Mouse (Mus musculus) monocyte, adult 2 months (primary cell): ENCODE results near the gene Shisa8.
A peak's percentile ranks its signal among the peaks of the same experiment; 100 is the strongest.

ENCODE experiments used
- DNase-seq, 2 experiments: peaks; one replicate each; pipeline ENCODE4 v3.0.0; 2022; ENCODE audit warnings: low spot score in 2 of 2, low read depth in 1 of 2

Shisa8 gene

DNA sequence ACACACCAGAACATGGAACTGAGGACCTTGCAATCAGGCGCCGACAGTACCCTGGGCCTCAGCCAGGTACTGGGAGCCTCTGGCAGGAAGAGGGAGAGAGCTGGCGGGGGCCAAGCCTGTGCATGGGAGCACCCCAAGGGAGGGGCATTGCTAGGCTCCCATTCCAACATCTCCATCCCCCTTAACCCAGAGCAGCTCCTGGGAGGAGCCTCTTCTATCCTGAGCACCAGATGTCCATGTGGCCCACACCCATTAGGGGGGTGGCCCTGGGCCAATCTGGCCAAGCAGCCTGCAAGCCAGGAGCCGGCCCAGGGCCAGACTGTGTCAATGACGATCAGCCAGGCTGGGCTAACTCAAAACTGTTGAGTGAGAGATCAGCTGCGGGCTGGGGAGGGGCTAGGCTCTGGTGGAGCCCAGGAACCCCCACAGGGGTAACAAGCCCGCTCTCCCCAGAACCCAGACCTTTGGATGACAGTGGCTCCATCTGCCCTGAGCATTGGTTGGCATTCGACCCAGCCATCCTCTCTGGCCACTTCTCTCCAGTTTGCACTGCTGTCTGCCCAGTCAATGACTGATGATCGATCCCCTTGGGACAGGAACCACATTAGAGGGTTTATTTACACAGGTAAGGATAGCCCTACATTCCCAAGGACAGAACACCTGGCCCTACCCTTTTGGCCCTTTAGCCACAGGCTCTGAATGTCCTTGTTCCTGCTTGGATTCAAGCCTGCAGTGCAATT is 6.1 kb downstream of the Shisa8 start:
- no peak for DNase-seq

DNA sequence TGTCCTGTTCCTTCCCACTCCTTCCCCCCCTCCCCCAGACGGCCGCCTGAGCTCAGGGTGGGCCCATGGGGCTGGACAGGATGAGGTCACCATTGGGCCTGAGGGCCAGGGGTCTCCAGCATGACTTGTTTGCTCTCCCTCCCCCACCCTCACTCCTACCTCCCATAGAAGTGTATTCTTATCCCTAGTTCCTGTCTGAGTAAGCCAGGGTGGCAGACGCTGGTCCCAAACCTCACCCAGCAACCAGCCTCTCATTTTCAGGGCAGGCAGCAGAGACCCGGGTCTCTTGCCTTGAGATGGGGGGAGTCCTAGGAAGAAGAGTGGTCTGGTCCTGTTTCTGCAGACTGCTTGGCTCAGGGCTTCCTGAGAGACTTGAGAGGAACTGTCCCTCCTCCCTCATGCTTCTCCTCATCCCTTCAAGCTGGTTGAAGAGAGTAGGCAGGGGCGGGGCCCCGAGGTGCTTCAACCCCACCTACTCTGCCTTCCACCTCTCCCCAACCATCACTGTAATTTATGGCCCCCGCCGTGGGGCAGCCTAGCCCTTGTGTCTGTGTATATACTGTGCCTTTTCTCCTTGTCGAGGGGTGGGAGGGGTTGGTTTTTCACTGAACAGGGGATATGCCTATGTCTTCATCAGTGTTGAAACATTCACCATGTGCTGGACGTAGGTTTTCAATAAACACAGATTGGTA is 7.8 kb downstream of the Shisa8 start:
- no peak for DNase-seq

DNA sequence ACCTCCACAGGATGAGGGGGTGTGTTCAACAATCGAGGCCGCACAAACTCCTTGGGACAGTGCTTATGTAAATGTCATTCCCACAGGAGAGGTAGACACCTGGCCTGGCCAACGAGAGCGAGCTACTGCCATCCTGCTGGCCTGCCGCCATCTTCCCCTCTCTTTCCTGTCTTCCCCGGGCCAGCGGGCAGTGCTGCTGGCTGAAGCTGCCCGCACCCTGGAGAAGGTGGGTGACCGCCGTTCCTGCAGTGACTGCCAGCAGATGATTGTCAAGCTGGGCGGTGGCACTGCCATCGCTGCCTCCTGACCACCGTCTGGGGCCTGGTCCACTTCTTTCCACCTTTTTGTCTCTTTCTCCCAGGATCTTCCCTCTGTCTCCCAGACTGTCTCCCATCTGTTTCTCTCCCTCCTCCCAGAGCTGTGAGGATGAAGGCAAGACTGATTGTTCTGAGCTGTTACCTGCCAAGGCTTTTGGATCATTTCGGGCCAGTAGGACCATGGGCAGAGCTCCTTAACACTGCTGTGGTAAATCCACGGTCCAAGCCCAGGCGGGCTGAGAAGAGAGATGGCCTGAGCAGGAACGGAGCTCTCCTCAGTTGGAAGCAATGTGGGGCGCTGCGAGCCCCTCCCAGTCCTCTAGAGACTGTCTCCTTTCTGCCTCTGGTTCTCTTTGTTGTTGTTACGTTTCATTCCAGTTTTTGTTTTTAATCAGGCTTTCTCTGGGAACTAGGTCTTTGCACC is 8.8 kb downstream of the Shisa8 start:
- DNase-seq = no peak

DNA sequence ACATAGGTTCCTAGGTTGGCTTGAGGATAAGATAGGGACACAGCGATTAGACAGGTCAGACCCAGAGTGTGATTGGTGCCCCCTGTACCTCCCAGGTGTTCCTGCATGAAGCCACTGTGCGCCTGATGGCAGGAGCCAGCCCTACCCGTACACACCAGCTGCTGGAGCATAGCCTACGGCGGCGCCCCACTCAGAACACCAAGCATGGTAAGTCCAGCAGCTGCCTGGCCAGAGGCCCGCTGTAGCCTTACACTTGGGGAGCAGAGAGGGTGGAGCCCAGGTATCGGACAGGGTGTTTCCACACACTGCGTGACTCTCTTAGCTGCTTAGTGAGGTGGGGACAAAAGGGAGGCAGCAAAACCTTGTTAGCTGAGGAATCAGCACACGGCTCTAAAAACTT is 9.5 kb downstream of the Shisa8 start:
- DNase-seq = no peak

DNA sequence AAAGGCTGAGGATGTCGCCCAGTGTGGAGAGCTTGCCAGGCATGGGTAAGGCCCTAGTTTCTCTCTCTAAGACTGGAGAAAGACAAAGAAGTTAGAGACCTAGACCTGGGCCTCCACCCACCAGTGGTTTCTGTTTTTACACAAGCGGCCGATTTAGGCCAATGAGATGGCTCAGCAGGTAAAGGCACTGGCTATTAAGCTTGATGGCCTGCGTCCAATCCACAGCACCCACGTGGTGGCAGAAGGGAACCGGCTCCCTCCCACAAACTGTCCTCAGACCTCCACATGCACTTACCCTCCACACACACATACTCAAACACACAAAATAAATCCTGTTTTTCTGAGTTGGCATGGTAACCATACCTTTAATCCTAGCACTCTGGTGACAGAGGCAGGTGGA is 10.5 kb downstream of the Shisa8 start:
- DNase-seq = no peak

DNA sequence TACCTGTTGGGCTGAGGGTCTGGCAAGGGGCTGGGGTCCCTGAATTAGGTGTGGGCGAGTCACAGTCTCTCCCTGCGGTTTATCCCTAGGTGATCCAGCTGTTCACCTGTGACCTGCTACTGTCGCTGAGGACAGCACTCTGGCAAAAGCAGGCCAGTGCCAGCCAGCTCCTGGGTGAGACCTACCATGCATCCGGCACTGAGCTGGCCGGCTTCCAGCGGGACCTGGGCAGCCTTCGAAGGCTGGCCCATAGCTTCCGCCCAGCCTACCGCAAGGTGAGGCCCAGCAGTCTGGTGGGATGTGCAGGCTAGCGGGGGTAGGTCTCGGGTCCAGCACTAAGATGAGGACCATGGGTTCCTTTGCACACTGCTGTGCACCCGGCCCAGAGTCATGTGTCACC is 13.1 kb downstream of the Shisa8 start:
- no peak for DNase-seq

DNA sequence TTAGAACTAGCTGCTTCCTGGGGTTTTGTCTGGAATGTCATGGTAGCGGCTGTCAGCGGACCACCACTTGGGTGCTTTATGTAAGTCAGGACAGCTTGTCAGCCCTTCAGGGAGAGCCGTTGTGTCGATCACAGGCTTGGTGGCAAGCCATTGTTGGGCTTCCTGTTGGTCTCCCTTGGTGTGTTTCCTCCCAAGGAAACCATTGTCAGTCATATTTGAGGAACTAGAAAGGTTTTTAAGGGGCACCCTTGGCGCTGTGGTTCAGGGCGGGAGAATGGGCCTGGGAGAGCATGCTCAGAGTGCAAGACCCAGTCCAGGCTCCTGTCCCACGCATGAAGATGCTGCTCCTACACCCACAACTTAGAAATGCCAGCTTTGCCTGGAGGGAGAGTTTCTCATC is 14.3 kb downstream of the Shisa8 start:
- DNase-seq = no peak

DNA sequence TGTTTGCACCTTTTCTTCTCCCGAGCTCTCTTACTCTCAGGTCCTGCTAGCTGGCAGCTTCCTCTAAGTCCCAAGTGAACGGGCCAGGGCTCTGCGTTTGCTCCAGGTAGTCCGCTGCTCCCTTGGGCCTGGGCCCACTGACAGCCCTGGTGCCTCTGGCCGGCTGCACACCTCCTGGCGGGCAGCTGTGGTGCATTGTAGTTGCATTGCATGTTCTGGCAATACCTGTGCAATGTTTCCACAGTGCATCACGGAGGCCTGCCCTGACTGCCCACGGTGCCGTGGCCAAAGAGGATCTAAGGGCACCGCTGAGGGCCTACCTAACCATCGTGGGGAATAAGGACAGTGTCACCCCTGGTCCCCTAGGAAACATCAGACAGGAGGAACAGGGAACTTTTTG is 14.7 kb downstream of the Shisa8 start:
- DNase-seq = no peak

DNA sequence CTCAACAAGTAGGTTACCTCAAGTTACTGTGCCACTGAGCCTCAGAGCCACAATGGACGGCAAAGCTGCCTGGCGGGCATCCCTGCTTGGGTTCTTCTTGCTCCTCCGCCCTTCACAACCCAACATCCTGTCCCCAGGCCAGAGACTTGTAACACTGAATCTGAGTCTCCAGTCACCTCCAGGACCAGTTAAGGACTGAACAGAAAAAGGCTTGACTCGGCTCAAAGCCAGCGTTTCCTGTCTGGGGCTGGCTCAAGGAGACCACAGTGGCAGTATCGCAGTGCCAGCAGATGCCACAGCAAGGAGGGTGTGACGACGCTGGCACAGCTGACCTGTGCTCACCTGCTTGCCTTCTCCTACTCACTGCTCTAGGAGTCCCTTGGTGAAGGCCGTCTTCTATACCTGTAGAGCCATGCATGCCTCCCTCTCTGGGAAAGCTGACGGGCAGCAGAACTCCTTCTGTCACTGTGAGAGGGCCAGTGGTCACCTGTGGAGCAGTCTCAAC is 15.3 kb downstream of the Shisa8 start:
- DNase-seq = no peak

DNA sequence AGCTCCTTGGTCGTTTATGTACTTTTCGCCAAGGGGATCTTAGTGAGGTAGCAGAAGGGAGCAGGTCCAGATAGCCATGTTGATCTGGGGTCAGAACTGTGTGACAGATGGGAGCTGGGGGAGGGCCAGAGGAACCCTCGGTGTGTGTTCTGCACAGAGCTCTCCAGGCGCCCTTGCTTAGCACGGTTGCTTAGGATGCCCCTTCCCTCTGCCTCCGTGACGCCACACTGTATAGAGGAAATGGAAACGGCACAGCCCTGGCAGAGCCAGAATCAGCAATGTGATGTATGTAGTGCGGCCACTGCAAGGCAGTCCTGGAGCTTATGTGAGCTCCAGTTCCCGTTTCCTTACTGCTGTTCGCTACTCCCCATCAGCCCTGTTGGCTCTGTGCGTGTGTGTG is 16.3 kb downstream of the Shisa8 start:
- DNase-seq = peak in 1 of 2 experiments; percentile 32

DNA sequence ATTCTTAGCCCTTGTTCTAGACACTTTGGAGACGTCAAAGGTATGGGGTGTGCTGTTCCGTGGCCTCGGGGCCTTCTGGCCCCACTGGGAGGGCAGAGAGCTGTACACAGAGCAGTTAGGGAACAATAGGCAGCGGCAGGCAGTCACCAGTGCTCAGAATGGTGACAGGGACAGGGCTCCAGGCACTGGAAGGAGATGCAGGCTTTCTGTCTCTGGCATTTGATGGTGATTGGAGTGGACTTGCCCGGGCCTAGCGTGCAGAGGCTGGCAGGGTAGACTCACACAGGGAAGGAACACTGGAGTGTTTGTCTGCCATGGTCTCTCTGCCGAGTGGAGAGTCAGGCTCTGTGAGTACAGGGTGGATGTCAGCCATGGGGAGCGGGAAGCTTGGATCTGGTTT is 20.0 kb downstream of the Shisa8 start:
- no peak for DNase-seq

DNA sequence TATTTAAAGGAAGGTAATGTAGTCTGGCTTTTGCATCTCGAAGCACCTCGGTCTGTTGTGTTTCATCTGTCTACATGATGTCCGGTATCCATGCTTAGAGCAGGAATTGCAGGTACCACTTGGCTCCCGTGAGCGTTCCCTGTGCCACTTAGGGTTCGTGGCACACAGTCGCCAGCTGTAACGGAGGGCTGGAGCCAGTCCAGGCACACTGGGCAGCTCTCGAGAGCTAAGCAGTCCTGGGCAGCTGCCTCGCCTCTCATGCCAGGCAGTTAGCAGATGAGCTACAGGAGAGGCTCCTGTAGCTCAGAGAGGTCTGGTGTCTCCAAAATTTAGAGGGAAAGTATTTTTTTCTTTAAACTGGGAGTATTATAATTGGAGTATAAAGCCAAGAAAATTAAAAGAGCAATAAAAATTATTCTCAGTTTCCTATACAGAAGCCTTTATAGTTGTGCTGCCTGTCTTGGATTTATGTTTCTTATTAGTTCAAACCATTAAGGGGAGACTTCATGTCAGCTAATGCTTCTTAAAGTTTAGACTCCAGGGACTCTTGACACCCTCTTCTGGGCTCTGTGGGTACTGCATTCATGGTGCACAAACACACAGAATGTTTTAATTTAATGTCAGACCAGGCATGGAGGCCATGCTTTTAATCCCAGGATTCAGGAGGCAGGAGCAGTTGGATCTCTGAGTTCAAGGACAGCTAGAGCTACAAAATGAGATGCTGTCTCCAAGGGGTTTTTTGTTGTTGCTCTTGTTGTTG is 24.0 kb downstream of the Shisa8 start:
- no peak for DNase-seq

DNA sequence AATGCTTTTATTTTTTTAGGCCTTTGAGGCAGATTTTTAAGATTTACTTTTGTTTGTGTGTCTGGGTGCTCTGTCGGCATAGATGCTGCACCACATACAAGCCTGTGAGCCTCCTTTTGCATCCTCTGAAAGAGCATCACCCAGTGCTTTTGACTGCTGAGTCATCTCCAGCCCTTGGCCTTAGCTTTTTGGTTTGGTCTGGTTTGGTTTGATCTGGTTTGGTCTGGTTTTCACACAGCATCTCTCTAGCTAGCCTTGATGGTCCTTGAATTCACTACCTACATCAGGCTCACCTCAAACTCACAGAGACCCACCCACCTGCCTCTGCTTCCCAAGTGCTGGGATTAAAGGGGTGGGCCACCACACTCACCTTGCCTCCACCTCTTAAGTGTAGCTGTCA is 24.7 kb downstream of the Shisa8 start:
- no peak for DNase-seq

DNA sequence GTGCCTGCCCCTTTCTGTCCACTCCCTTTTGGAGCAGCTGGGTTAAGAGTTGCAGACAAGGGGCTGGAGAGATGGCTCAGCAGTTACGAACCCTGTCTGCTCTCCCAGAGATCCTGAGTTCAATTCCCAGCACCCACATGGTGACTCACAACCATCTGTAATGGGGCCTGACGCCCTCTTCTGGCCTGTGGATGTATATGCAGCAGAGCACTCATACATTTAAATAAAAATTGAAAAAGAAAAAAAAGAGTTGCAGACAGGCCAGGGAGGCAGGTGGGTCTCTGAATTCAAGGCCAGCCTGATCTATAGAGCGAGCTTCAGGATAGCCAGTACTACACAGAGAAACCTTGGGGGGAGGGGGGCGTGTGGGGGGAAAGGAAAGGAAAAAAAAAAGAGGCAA is 25.2 kb downstream of the Shisa8 start:
- no peak for DNase-seq

DNA sequence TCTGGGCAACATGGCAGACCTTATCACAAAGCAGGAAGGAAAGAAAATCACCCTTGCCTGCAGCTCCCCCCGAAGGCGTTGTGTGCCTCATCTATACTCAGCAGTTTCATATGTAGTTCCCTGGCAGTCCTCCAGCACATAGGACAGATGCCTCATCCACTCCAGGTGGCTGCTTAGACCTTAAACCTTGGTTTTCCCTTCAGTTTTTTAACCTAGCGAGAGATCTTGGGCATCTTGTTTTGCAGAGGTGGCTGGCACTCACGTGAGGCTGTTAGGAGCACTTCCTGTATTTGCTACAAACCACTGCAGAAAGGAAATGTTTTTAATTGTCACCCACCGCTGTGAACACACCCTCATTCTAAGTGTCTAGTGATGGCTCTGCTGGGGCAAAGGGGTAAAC is 25.7 kb downstream of the Shisa8 start:
- no peak for DNase-seq

DNA sequence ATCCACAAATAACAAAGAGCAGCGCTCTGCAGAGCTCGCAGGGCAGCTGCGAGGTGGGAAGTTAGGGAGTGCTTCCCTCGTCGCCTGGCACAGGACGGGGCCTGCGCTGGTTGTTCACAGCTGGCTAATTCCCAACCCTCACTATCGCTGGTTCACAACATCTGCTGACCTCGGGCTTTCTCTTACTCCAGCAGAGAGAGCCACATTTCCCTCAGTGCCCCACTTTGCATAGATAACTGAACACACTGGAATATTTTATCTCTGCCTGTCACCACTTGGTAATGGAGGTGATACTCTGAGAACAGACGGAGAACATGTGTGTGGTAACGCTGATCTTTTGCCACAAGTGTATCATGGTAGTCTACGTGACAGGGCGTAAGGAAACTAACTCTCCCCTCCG is 26.5 kb downstream of the Shisa8 start:
- DNase-seq = no peak

DNA sequence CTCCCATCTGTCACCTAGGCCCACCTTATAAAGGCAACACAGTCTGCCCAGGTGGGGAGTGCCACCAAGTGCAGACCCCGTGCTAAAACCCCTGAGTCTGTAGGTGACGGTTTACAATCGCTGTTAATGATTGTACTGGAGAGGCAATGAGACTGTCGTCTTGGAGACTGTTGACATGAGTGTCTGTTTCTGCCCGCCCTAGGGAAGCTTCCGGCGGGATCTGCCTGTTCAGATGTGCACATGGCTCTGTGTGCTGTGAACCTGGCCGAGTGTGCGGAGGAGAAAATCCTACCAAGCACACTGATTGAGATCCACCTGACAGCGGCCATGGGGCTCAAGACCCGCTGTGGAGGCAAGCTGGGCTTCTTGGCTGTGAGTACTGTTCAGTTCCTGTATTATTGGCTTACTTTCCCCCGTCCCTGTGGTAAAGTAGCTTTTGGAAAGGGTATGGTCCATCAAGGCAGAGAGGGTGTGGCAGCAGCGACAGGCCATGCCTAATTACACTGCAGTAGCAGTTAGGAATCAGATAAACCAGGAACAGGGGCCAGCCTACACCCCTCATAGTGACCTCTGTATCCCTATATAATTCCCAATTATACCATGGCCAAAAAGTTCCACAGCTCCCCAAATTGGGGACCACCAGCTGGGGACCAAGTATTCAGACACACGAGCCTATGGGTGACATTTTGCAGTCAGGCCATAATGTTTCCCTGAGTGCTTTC is 27.4 kb downstream of the Shisa8 start:
- no peak for DNase-seq

DNA sequence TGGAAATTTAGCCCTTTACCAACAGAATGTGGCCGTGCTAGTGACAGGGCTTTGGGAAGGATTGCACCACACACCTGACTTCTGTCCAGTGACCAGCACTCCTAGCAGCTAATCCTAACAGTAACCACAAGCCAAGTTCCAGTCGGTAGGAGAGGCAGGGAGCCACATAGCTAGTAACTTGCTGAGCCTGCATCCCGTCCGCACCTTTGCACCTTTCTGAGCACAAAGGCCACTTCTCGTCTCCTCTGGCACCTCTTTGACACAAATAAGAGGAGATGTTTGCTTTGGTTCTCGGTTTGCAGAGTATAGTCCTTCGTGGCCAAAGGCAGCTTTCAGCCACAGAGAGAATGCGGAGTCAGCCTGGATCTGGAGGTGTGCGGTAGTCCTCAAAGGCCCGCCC is 28.0 kb downstream of the Shisa8 start:
- DNase-seq = no peak

DNA sequence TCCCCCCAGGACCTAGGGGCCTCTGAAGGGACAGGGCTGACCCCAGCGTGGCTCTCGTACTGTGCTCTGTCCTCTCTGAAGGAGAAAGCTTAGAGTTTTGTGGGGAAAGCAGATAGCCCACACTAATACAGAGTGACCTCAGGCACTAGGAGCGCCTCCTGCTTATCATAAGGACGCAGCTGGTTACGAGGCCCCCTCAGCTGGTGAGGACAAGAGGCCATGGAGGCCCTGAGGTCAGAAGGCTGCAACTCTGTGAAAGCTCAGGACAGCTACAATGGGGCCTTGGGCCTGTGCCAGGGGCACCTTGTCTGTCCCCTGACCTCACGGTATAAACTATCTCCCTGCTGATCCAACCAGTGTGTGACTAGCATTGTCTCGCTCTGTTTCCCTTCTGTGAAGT is 28.4 kb downstream of the Shisa8 start:
- DNase-seq = no peak

DNA sequence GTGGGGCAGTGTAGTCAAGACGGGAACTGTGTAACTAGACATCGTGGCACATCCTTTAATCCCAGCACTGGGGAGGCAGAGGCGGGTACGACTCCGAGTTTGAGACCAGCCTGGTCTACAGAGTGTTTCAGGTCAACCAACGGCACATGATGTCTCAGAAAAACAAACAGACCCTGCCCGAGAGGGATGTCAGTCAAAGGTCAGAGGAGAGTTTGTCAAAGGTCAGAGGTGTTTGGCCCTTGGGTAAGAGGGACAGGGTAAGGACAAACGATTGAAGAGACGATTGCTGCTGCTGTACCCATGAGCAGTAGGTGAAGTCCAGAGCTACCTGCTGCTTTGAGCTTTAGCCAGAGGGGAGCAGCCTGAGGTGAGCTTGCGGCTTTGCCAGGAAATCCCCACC is 29.0 kb downstream of the Shisa8 start:
- DNase-seq = no peak

DNA sequence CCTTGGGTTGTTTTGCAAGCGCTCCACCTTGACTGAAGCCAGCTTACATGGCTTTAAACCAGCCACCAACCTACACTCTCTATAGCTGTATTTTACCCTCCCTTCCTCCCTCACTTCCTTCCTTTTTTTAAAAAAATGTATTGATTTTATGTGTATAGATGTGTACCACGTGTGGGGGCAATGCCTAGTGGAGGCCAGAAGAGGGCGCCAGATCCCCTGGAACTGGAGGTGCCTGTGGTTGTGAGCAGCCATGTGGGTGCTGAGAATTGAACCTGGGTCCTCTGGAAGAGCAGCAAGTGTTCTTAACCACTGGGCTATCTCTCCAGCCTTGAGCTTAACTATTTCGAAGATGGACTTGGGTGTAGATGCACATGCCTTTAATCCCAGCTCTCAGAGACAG is 30.3 kb downstream of the Shisa8 start:
- DNase-seq = no peak
